Mouse (Mus musculus) frontal cortex, postnatal 10 days (tissue): Measurements from ENCODE around the gene 9130230L23Rik.

Experiments used
- DNase-seq, 2 experiments: peaks; one replicate each; pipeline ENCODE4 v3.0.0; 2022; ENCODE audit warnings: low spot score in 2 of 2, mixed read lengths in 1 of 2

9130230L23Rik gene

GRCm38 (mm10) chr5:65954130-65955080, 49.7 kb downstream of the 9130230L23Rik start:
- no peak for DNase-seq

GRCm38 (mm10) chr5:65951513-65951909, 52.6 kb downstream of the 9130230L23Rik start:
- no peak for DNase-seq

- peak in 1 of 2 experiments; percentile 18 for DNase-seq
Measured at GRCm38 (mm10) chr5:65950679-65951512, 53.2 kb downstream of the 9130230L23Rik start.

- peak; percentile 24 to 28 for DNase-seq
Measured at GRCm38 (mm10) chr5:65950236-65950635, 53.8 kb downstream of the 9130230L23Rik start.

GRCm38 (mm10) chr5:65949822-65950221, 54.3 kb downstream of the 9130230L23Rik start:
- no peak for DNase-seq

- no peak for DNase-seq
Measured at GRCm38 (mm10) chr5:65941145-65941544, 62.9 kb downstream of the 9130230L23Rik start.

GRCm38 (mm10) chr5:65937998-65938715, 65.9 kb downstream of the 9130230L23Rik start:
- DNase-seq = peak; percentile 46 to 74

- no peak for DNase-seq
Measured at GRCm38 (mm10) chr5:65937011-65937726, 66.9 kb downstream of the 9130230L23Rik start.

GRCm38 (mm10) chr5:65934783-65935182, 69.3 kb downstream of the 9130230L23Rik start, which contains the start of gene Chrna9:
Chrna9 (plus strand) TSS chr5:65934921.
- no peak for DNase-seq

- DNase-seq = no peak
Measured at GRCm38 (mm10) chr5:65933764-65934163, 70.3 kb downstream of the 9130230L23Rik start.

- DNase-seq = no peak
Measured at GRCm38 (mm10) chr5:65933258-65933657, 70.8 kb downstream of the 9130230L23Rik start.

- DNase-seq = no peak
Measured at GRCm38 (mm10) chr5:65930171-65930570, 73.9 kb downstream of the 9130230L23Rik start.
